Mouse (Mus musculus) urinary bladder, postnatal 14 days (tissue): ENCODE results near the gene Iscu.

Experiments
- DNase-seq: peaks from one replicate; pipeline ENCODE4 v3.0.0; 2021; ENCODE audit warnings: low spot score

Gene Iscu

DNA sequence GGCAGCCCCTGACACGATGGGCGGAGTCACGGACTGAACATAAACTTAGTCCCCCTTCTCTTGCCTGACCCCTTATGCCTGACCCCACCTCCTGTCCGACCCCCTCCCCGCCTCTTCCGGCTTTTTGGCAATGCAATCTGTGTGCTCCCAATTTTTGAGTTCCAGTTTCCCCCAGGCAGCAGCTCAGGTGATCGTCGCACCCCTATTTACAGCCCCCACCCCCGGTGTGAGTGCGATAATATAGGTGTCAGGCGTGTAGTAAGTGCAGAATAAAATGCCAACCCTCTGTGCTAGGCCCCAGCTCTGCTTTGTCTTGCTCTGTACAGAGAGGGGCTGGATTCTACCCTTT lies 42.5 kb downstream of the Iscu start:
- DNase-seq = no peak

DNA sequence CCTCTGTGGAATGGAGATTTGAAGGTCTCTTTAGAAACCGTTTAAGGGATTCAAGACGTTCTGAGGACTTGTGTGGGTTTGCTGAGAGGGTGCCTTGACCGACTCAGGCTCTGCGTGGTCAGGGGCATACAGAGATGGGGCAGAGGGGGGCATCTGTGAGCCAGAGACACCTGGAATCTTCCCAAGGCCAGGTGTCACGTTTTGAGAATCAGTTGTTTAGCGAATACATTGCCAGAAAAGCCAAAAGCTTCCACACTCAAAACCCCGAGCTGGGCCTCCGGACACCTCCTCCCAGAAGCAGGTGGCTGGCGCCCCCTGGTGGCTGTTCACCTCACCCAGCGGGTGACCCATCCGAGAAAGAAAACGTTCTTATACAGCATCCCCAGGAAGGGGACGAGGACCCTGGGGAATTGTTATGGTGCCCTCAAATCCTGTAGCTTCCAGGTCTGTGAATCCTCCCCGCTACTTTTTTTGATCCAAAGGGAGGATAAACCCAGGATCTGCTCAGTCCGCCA lies 43.1 kb downstream of the Iscu start:
- peak; percentile 76 for DNase-seq

DNA sequence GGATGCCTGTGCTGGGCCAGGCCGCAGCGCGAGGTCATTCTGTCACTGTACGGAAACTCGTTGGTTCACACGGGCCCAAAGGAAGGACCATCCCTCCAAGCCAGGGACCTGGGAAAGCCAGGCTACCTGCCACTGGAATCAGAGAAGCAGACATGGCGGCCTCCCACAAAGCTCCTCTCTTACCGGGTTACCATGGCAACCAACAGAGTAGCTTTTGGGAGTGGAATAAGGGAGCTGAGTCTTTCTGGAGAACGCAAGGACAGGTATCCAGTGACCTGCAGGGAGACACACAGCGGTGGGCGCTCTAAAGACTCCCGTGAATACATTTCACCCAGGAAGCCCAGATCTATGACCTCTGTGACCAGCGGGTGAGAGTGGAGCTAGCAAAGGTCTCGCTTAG lies 46.0 kb downstream of the Iscu start:
- no peak for DNase-seq

DNA sequence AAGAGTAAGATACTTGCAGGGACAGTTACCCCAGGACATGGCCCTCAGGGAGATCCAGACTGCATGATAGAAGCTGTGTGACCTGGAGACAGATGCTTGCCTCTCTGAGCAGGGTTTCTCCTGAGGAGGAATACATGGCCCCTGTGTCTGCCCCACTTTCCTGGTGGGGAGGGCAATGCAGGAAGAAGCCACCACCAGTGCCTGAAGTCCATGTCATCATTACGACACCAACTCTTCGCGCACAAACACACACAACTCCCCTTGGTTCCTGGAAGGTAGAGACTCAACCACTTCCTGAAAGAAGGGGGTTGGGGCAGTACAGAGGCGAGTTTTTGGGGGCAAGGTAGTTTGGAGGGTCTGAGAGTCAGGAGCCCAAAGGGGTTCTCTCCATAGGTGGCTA lies 51.7 kb downstream of the Iscu start:
- no peak for DNase-seq

DNA sequence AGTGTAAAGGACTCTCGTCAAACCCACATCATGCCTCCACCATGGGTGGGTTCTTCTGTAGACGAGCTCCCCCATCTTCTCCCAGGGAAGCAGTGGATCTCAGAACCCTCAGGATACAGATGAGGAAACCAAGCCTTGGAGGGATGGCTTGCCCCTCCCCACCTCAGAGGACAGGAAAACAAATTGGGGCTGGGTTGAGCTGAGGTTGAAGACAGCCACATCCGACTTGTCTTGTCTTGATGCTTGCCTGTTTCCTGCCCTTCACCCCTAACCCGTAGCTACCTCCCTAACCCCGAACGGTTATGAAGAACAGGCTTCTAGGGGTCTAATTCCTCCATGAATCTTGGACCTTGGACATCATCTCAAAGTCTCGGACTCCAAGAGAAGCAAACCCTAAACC lies 53.0 kb downstream of the Iscu start:
- DNase-seq = no peak

DNA sequence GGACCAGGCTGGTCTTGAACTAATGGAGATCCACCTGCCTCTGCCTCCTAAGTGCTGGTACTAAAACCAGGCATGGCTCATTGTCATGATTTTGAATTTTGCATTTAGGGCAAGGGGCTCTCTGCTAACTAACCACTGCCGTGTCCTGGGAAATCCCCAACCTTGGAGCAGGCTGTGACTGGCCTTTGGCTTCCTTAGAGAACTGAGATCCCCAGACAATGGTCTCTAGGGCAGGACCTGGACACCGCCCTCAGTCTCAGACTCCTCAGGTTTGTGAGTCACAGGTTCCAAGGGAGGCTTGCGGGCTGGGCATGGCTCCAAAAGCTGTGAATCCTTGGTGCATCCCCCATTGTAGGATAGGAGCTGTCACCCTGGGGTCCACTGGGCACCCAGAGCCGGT lies 54.1 kb downstream of the Iscu start:
- no peak for DNase-seq
